10 mouse cellular contexts compared by ENCODE assay signal in the genomic region with DNA sequence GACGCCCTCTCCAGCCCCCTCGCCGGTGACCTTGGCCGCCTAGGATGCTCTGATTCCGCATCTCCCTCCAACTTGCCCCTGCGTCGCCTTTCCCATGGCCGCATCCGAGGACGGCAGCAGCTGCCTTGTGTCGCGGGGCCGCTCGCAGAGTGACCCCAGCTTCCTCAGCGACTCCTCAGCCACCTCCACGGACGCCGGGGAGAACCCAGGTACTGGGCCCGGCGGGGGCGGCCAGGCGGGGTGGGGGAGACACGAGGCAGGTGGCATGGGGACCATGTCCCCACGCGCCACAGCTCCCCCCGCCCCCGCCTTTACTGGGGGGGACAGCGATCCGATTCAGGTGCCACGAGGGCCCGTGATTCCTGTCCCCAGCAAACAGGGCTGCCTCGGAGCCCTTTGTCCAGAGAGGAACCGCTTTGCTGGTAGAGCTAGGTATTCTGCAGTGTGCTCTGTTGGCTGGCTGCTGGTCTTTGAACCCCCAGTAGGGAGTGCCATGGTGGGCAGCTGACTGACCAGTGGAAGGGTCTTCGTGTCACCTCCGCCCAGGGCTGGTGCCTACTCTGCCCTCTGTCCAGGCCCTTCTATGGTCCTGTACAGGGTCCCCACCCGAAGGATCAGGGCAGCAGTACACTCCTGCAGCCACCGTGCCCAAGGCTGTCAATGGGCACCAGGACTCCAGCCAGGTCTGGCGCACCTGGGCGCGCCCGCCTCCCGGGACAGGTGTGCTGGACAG. TPM values are rescaled to one million over a fixed set of nuclear protein-coding genes. Genes with fewer than 3 reads are reported as not detected.
DNase-seq lines count a peak whose midpoint lies in the region; ATAC-seq and TF ChIP-seq lines count a peak whose summit lies in the region.
"Had no signal": no experiment of that assay in that cellular context is flagged by ENCODE, and none has a peak within 500 bp of the region (broad histone marks: within the 10 kb centered on the region; RNA-seq: fewer than 3 reads in every experiment).

No protein-coding gene starts in this region.

- peak overlapping the region; percentile 59 for H3K4me2 ChIP-seq in heart, embryonic 14.5 days (ENCODE audit: low read length)
- peak overlapping the region; percentile 41 for H3K4me2 ChIP-seq in embryonic facial prominence, embryonic 15.5 days (replicated peaks)
- H3K4me2 ChIP-seq in limb, embryonic 14.5 days (replicated peaks; ENCODE audit: low read depth, low read length, severe bottlenecking) = peak overlapping the region; percentile 67

- TF ChIP-seq EP300 in ES-Bruce4 (IDR thresholded peaks at IDR 0.05; ENCODE audit: insufficient read depth, low read depth, low read length) = no peak

- no peaks in the 10 kb centered on the region for H3K36me3 ChIP-seq in heart, embryonic 14.5 days (ENCODE audit: control insufficient read depth, insufficient read depth, low read length)
- no peaks in the 10 kb centered on the region for H3K36me3 ChIP-seq in ES-Bruce4 (ENCODE audit: control insufficient read depth, insufficient read depth, low read length, poor library complexity, severe bottlenecking)
- H3K36me3 ChIP-seq in embryonic facial prominence, embryonic 15.5 days = no peaks in the 10 kb centered on the region
- no peaks in the 10 kb centered on the region for H3K36me3 ChIP-seq in limb, embryonic 14.5 days (ENCODE audit: control insufficient read depth, insufficient read depth, low read length)
- H3K36me3 ChIP-seq: G1E had no signal

- peak overlapping the region; percentile 4 to 29; a peak in 3 of 4 replicates for H3K4me3 ChIP-seq in heart, embryonic 14.5 days (ENCODE audit: control insufficient read depth in 1 of 2, insufficient read depth in 1 of 2, low read depth in 1 of 2, low read length in 2 of 2)
- peak overlapping the region; percentile 24; the same call in 1 of the 2 replicates for H3K4me3 ChIP-seq in ES-Bruce4 (ENCODE audit: low read depth, low read length)
- H3K4me3 ChIP-seq in embryonic facial prominence, embryonic 15.5 days (replicated peaks) = peak overlapping the region; percentile 22
- peak overlapping the region; percentile 30 for H3K4me3 ChIP-seq in limb, embryonic 14.5 days (replicated peaks; ENCODE audit: low read length)

- no peaks in the 10 kb centered on the region for H3K9me3 ChIP-seq in heart, embryonic 14.5 days (ENCODE audit: control insufficient read depth, low read length)
- H3K9me3 ChIP-seq in ES-Bruce4 (replicated peaks; ENCODE audit: control insufficient read depth, insufficient read depth, low read length, poor library complexity, severe bottlenecking) = no peaks in the 10 kb centered on the region
- no peaks in the 10 kb centered on the region for H3K9me3 ChIP-seq in embryonic facial prominence, embryonic 15.5 days (replicated peaks)
- no peaks in the 10 kb centered on the region for H3K9me3 ChIP-seq in limb, embryonic 14.5 days (ENCODE audit: control insufficient read depth, low read length)

- TF ChIP-seq CTCF in ES-Bruce4 (IDR thresholded peaks at IDR 0.05; ENCODE audit: low read depth, low read length) = no peak

- no peaks in the 10 kb centered on the region; a peak in 1 of 4 replicates for H3K4me1 ChIP-seq in heart, embryonic 14.5 days (ENCODE audit: control insufficient read depth in 2 of 2, insufficient read depth in 2 of 2, low read length in 2 of 2)
- peaks cover 3% of the 10 kb centered on the region for H3K4me1 ChIP-seq in ES-Bruce4 (ENCODE audit: control insufficient read depth, insufficient read depth, low read length)
- H3K4me1 ChIP-seq in embryonic facial prominence, embryonic 15.5 days = peaks cover 6% of the 10 kb centered on the region; the same call in 1 of the 2 replicates
- peaks cover 7% of the 10 kb centered on the region for H3K4me1 ChIP-seq in limb, embryonic 14.5 days (ENCODE audit: control insufficient read depth, insufficient read depth, low read length)

- TF ChIP-seq POLR2A in ES-Bruce4 (IDR thresholded peaks at IDR 0.05; ENCODE audit: insufficient read depth, low read length) = no peak
- TF ChIP-seq POLR2A in limb, embryonic 14.5 days (IDR thresholded peaks at IDR 0.05; ENCODE audit: borderline replicate concordance, extremely low read depth, insufficient read depth, insufficient read length) = no peak

- H3K9ac ChIP-seq in heart, embryonic 14.5 days (ENCODE audit: low read length) = peak overlapping the region; percentile 44; the same call in 1 of the 2 replicates
- H3K9ac ChIP-seq in ES-Bruce4 (ENCODE audit: low read depth, poor library complexity, severe bottlenecking) = no peak overlapping the region
- no peak overlapping the region for H3K9ac ChIP-seq in embryonic facial prominence, embryonic 15.5 days
- H3K9ac ChIP-seq in limb, embryonic 14.5 days (ENCODE audit: low read depth, low read length, severe bottlenecking) = peak overlapping the region; percentile 48
- H3K9ac ChIP-seq: liver, embryonic 14.5 days had no signal

- no peak for DNase-seq in heart, adult 11 months
- DNase-seq in limb, embryonic 14.5 days (ENCODE audit: low spot score) = no peak
- no peak for DNase-seq in urinary bladder, adult 2 months (ENCODE audit: low spot score)
- no peak for DNase-seq in adrenal gland, postnatal 36 days
- no peak for DNase-seq in adrenal gland, adult 2 months

- WGBS in heart, embryonic 14.5 days = 12% methylated on average over 42 of the region's 42 CpGs
- WGBS in embryonic facial prominence, embryonic 15.5 days = 12% methylated on average over 39 of the region's 42 CpGs
- WGBS in limb, embryonic 14.5 days = 8% methylated on average over 42 of the region's 42 CpGs

- no peak overlapping the region for H3K27ac ChIP-seq in heart, embryonic 14.5 days (replicated peaks in 1 of 2; ENCODE audit: control insufficient read depth in 1 of 2, insufficient read depth in 1 of 2, low read depth in 2 of 2, low read length in 2 of 2)
- no peak overlapping the region for H3K27ac ChIP-seq in ES-Bruce4 (ENCODE audit: insufficient read depth, low read length)
- no peak overlapping the region for H3K27ac ChIP-seq in embryonic facial prominence, embryonic 15.5 days (replicated peaks)
- no peak overlapping the region for H3K27ac ChIP-seq in limb, embryonic 14.5 days (replicated peaks; ENCODE audit: low read depth, low read length)
- H3K27ac ChIP-seq: liver, embryonic 14.5 days had no signal

- ATAC-seq in heart, embryonic 14.5 days (ENCODE audit: insufficient number of reproducible peaks, insufficient read depth, low FRiP score, low read depth) = no peak
- no peak for ATAC-seq in embryonic facial prominence, embryonic 15.5 days (ENCODE audit: insufficient number of reproducible peaks, low FRiP score, low TSS enrichment, low read depth)
- ATAC-seq in limb, embryonic 14.5 days (ENCODE audit: low FRiP score, low read depth) = no peak

- peaks cover 71% of the 10 kb centered on the region for H3K27me3 ChIP-seq in heart, embryonic 14.5 days (ENCODE audit: control insufficient read depth, insufficient read depth, low read length)
- no peaks in the 10 kb centered on the region for H3K27me3 ChIP-seq in ES-Bruce4 (ENCODE audit: control insufficient read depth, insufficient read depth, low read length, poor library complexity, severe bottlenecking)
- peaks cover 33% of the 10 kb centered on the region for H3K27me3 ChIP-seq in embryonic facial prominence, embryonic 15.5 days
- H3K27me3 ChIP-seq in limb, embryonic 14.5 days (ENCODE audit: control insufficient read depth, insufficient read depth, low read length) = 0 out of 2 replicates have a peak, but pooled peaks cover 4% of the 10 kb centered on the region

RNA-seq across cellular contexts. Expression of gene Phactr3, which starts 23.7 kb away (rescaled TPM):
- 7.7 and 11.1 TPM in 2 replicates for polyA plus RNA-seq in heart, embryonic 14.5 days (2014; fragmentation: Nextera tagmentation; extraction: Ambion mirVana)
- 0.75 and 0.85 TPM in 2 replicates for polyA plus RNA-seq in ES-Bruce4 (2011; ENCODE audit: insufficient read depth, insufficient read length, low read depth, missing spikeins)
- polyA plus RNA-seq in embryonic facial prominence, embryonic 15.5 days (2015; fragmentation: Nextera tagmentation; extraction: Ambion mirVana) = 0.74 and 1.4 TPM in 2 replicates
- 0.48 and 0.56 TPM in 2 replicates for polyA plus RNA-seq in limb, embryonic 14.5 days (2012; rRNA removed)
- polyA plus RNA-seq in limb, embryonic 14.5 days (2014; fragmentation: Nextera tagmentation; extraction: Ambion mirVana) = 0.46 and 0.55 TPM in 2 replicates
- 0.66 and 1.6 TPM in 2 replicates for polyA plus RNA-seq in urinary bladder, adult 2 months (2012; rRNA removed)
- total RNA-seq in adrenal gland, postnatal 36 days (2021) = 1 to 10 TPM in 1 of 2 experiments, under 1 TPM in 1; 0.30 to 2.2 TPM
- total RNA-seq in adrenal gland, adult 2 months (2021) = 1 to 10 TPM in 1 of 2 experiments, under 1 TPM in 1; 0.98 to 1.3 TPM
- 0.59 and 0.67 TPM in 2 replicates for polyA plus RNA-seq in adrenal gland, adult 2 months (2012; rRNA removed)
- polyA plus RNA-seq: G1E had no signal

Comparison
In these comparisons a context has a peak if more than half of its experiments do, and no peak if none do; other contexts are left out.
1. H3K9ac ChIP-seq: peak in heart, embryonic 14.5 days (single experiment) and limb, embryonic 14.5 days (single experiment); none in ES-Bruce4 (single experiment) and embryonic facial prominence, embryonic 15.5 days (single experiment).
2. Peak in every context shown above with its lines, with median percentiles within 50 percentile points of each other: H3K4me2 ChIP-seq and H3K4me3 ChIP-seq.